Mouse (Mus musculus) megakaryocyte progenitor cell, adult 5-6 weeks (primary cell): ENCODE data around the gene Ppfia1. TPM values are rescaled to one million over a fixed set of nuclear protein-coding genes. Genes with fewer than 3 reads are reported as not detected.

Experiments
- ATAC-seq: replicated peaks from 2 replicates; pipeline ENCODE4 v1.8.0; 2016; ENCODE audit warnings: mild to moderate bottlenecking, moderate TSS enrichment, inconsistent platforms; ENCODE audit not compliant: poor library complexity
- total RNA-seq, 2 experiments: library from RNA; stranded (forward) in 1 of 2; stranded (reverse) in 1 of 2; fragments of 157-497, 149-512 nt in 1 of 2; fragments of 200-1000 nt in 1 of 2; gene quantifications; 2 replicates each; pipeline versions ENCODE4 v1.2.3 to v1.2.4; 2015 to 2017

Gene Ppfia1
- total RNA-seq, 2 experiments from 2014 or later: 29.6 to 59.0 TPM

DNA sequence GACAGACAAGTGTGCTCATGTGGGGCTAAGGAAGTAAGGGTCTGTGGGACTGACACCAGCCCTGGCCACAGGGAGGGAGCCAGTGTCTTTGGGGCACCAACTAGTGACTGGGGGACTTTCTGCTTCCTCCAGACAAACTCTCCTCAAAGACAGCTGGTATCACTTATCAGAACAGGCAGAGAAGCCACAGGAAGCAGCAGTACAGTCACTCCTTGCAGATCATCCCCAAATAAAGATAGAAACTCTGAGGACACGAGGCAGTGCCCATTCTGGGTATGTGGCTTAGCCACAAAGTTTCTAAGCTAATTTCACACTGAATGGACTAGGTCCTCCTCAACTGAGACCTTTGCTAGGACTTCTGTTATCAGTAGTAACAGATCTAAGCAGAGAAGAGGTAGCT, 60.6 kb downstream of the Ppfia1 start:
- peak; percentile 76 for ATAC-seq

DNA sequence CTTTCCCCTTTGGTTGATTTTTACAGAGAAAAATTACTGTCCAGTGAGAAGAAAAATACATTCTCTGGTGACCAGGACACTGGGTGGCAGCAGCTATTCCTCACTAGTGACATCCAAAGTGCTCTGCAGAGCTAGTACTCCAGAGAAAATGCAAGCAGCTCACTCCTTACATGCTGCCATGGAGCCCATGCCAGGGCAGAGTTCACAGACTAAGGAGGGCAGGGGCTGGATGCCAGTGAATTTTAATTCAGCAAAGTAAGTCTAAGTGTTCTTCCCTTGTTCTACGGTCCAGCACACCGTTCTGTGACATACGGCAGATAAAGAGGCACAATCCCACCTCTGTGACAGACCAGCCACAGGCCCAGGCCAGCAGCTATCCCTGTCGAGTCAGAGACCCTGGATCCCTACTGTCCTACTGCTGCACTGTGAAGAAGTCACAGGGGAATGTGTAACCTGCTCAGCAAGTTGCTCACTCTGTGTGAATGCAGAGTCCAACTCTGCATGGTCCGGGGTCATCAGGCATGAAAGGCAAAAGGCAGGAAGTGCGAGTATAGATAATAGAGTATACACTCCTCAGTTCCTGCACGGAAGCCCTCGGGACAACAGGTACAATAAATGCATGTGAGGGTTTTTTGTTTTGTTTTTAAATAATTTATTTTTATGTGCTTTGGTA, 63.2 kb downstream of the Ppfia1 start:
- no peak for ATAC-seq

DNA sequence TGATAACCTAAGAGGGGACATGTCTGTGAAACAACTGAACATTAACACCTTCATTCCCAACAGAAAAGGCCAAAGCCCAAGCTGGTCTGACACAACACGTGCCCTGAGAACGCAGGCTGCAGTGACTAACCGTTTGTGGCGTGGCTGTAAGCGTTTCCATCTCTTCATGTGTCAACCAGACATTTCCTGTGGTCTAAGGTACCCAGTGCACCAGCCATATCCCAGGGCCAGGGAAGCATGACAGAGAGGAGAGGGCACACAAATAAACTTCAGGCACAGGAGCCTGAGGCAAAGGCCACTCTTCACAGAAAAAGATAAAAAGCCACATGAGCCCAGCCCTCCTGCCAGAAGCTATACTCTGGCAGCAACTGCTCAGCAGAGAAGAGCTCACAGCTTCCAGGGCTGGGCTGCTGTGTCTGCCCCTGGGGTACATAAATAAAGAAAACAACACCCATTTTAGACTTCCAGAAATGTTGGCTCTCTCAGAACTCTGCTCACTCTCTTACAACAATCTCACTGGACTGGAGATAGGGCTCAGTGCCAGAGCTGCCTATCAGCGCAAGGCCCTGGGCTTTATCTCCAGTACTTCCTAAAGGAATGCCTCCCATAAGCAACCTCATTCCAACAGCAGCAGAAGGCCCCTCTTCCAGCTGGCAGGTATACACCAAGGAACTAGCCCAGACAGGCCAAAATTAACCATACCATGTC, 64.3 kb downstream of the Ppfia1 start:
- peak; percentile 46 for ATAC-seq

DNA sequence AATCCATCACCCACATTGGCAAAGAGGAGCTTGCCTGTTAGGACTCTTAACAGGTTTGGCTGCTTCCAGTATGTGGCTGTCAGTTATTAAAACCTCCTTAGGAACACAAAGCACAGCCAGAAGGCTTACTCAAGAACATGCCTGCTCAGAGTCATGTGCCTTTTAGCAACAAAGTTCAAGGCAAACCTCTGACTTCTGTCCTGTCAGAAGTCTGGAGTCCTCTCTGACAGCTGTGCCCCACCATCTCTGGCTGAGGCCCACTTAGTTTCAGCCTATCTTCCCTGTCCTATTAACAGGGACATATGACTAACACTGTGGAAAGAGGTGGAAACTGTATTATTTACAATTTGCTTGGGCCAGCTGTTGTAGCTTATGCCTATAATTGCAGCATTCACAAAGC, 73.2 kb downstream of the Ppfia1 start:
- ATAC-seq: no peak

DNA sequence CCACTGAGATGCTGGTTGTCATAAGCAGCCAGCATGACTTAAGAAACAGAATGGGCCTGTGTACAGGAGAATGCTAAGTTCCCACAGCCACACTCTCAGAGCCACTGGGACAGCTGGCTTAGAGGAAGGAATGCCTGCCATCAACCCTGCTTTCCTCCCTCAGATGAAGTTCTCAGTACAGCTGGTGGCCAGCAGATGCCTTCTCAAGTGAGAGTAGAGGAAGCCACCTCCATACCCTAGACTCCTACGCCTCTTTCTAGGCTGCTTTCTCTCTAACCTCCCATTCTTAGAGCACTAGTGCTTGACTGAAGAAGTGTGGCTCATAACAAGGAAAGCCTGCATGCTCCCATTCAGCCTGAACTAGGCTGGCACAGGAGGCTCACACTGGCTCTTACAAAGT, 74.0 kb downstream of the Ppfia1 start:
- no peak for ATAC-seq

DNA sequence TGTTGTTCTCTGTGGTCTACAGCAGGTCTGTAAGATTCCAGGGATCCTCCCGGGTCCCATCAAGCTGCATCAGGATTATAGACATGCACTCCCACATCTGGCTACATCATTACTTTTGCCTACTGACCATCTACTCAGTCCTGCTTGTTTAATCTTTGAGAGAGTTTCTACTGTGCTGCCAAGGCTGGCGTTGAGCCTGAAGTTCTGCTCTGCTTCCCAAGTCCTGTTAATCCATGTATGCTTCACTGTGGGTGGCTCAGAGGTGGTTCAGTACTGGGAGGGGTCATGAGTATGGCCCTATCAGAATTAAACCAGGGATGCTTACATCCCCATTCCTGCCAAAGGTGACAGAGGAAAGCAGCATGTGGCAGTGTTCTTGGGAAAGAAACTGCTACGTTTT, 77.8 kb downstream of the Ppfia1 start:
- ATAC-seq: no peak

DNA sequence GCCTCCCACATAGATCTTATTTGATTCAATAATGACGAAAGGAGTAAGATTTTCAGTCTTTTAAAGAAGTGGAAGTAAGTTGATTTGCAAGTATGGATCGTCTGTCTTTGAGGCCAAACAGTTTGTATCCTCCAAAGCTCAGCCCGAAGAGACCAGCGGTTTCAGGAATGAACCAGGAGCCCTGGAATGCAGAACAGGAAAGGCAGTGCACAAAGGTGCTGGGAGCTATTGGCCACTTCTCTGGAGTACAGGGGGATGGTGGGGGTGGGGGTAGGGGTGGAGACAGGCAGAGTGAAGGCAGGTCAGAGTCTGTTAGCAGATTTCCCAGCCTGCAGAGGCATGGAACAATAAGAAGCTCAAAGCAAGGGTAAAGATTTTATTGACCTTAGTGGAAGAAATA, 80.0 kb downstream of the Ppfia1 start:
- ATAC-seq: no peak

DNA sequence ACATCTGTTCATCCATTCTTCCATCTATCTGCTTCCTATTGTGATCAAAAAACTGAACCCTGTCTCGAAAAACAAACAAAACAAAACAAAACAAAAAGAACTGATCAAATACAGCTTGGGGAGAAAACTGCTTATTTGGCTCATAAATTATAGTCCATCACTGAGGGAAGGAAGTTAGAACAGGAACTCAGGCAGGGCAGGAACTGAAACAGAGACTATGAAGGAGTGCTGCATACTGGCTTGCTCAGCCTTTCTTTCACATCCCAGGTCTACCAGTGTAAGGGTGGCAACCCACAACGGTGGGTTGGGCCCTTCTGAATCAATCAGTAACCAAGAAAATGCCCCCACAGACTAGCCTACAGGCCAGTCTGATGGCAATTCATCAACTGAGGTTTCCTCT, 82.4 kb downstream of the Ppfia1 start:
- no peak for ATAC-seq

DNA sequence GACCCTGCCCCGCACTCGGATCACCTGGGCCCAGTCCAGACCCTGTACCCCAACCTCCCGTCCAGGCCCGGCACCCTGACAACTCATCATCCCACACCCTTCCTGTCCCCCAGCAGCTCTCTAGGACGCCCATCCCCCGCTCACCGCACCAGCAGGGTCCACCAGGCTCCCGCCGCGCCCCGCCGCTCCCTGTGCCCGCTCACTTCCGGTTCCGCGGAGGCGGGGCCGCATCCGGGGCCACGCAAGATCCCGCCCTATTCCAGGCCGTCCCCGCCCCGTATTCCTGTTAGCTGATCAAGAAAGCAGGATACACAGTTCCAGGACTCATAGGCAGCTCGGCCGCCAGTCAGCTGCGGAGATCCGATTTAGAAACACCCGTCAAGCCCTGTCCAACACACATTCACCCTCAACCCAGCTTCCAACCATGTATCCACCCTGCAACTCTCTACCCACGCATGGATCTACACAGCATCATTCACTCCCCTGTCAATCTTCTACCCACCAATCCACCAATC, 82.9 kb downstream of the Ppfia1 start, which contains the start of gene Cttn:
Gene Cttn (minus strand): TSS at position 465 of the 515 bp plus-strand sequence.
- peak; percentile 83 for ATAC-seq

DNA sequence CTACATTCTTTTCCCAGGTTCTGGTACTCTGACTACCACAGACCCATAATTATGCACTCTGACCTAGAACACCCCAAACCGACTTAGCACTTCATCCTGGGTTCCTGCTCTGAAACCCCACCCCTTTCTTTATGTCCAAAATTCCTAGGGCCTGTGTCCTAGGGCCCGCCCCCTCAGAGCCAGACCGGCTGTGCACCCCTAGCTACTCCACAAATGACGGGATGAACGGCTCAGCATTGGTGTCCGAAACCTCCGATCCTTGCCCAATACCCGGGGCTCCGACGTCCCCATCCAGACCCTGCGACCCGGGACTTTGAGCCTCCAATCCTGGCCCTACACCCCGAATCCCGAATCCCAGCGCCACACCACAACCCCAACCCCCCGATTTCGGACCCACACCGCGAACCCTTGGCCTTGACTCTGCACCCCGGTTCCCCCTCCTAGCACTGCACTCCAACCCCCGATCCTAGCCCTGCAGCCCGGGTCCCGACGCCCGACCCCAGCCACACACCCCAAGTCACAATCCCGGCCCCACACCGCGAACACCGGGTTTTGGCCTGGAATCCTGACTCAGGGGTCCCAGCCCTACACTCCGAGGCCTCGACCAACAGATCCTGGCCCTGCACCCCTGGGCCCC, 83.5 kb downstream of the Ppfia1 start:
- peak; percentile 32 for ATAC-seq

DNA sequence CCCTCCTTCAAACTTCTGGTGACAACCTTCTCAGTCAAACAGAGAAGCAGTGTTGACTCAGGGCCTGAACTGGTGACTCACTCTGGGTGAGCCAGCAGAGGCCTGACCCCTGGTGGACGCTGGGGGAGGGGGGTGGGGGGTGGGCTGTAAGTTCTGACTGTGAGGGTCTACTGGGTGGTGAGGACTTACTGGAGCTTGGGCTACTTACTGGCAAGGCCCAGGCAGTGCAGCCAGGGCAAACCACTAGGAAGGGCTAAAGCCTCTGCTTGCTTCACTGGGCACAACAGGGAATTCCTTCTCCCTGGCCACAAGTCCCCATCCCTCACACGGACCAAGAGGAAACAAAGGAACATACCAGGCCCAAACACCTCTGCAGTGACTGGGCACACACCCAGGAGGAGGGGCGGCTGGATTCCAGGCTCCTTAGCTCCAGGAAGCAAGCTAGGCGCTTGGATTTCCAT, 84.3 kb downstream of the Ppfia1 start:
- no peak for ATAC-seq

DNA sequence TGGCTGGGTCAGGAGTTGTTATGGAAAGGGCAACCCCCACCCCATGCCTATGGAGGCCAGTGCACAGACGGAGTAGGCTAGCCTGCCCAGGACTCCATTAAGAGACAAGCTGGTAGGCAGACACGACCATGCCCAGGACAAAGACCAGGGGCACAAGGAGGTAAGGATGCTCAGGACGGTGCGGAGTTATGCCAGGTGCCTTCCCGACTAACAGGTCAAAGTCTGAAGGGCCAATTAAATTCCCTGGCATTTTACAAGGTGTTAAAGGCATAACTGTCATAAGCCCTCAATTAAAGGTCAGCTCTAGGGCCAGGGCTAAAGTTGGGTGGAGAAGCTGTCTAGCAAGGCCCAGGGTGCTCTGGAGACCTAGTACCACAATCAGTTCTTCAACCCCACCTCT, 84.8 kb downstream of the Ppfia1 start:
- no peak for ATAC-seq

DNA sequence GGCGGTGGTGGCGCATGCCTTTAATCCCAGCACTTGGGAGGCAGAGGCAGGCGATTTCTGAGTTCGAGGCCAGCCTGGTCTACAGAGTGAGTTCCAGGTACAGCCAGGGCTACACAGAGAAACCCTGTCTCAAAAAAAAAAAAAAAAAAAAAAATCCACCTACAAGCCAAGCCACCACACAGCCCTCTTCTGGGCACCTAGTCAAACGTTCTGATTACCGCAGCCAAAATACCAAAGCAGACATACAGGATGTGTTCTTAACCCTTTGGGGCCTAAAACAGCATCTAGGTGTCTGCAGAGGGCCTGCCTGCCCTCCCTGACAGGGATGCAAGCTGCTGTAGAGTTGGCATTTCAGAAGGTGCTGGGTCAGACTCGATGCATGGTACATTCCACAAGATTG, 91.0 kb downstream of the Ppfia1 start:
- ATAC-seq: no peak

DNA sequence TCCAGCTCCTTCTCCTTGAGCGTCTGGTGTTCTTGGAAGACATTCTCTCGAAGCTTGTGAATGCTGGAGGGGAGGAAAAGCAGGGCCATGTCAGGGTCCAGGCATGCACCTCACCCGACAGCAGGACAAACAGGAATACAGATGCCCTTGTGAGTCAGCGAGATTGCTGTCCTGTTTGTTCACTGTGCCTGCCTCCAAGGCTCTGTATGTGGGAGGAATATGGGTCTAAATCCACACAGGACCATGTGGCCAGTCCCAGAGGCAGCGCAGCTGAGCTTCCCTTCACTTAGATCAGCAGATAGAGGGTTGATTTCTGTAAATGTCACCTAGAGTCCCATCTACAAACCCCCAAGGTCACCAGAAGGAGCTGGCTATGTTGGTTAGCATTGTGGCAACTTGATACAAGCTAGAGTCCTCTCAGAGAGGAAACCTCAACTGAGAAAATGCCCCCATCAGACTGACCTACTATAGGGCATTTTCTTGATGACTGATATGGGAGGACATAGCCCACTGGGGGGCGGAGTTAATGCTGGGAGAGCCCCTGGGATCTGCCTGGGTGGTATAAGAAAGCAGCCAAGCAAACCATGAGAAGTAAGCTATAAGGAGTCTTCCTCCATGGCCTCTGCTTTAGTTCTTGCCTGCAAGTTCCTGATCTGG, 92.2 kb downstream of the Ppfia1 start:
- ATAC-seq: no peak

DNA sequence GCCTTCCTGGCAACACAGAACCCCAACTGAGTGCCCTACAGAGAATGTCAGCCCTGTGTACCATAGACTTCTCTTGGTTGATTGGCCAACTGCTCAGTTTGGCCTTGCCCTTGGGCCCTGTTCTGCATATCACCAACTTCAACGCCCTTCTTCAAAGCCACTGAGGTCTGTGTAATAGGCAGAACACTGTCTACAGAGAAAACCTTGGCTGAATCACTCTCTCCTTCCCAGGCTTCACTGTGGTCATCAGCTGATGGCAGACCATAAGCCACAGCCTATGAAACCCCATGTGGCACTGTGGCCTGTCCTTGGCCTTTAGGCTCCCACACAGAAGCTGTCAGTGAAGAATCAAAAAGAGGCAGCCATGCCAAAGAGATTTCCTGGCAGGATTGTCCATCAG, 94.6 kb downstream of the Ppfia1 start:
- ATAC-seq: no peak

DNA sequence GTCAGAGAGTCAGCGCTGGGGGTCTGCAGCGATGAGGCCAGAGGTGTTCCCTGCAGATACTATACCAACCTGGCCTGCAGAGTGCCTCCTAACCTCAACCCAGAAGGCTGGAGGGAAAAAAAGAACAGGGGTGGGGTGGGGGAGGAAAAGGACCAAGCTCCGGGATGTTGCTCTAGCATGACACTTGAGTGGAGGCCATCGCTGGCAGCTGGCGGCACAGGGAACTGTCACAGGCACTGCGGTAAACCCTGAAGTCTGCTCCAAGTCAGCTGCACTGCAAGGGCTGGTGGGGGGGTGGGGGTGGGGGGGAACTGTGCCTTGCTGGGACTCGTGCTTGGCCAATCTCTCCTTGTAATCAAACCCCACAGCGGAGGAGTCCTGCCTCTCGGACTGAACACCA, 102.9 kb downstream of the Ppfia1 start:
- ATAC-seq: no peak

DNA sequence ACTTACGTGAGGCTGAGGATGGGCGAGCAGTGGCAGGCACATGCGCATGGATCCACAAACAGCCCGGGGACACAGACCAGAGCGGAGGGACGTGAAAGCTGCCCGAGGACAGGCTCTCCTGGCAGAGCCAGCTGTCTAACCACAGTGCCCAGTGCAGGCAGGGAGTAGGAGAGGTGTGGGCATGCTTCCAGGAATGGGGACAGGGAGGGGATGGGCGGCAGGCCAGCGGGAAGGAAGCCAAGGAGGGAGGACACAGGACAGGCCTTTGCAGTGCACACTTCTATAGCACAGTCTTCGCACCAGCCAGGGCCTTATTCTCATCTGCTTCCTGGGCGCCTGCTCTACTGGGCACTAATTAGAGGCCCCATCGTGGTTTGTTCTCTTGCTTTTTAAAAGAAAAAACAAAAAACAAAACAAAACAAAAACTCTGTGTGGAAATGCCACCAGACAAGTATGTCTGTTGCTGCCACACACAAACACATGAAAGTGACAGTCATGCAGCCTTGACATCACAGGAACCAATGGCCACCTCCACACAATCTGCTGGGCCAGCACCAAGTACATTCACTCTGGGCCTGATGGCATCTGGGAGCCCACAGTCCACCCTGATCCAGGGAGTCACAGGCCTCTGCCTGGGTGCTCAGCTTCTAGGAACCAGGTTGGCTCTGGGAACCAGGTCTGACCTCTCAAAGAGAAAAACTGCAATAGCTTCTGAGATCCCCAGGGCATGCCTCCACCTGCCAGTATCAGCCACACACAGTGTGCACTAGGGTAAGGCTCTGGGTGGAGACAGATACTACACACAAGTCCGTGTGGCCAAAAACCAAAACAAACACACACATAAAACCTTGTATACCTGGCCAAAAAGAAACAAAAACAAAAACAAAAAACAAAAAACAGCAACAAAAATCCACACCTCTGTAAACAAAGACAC, 103.6 kb downstream of the Ppfia1 start:
- no peak for ATAC-seq

DNA sequence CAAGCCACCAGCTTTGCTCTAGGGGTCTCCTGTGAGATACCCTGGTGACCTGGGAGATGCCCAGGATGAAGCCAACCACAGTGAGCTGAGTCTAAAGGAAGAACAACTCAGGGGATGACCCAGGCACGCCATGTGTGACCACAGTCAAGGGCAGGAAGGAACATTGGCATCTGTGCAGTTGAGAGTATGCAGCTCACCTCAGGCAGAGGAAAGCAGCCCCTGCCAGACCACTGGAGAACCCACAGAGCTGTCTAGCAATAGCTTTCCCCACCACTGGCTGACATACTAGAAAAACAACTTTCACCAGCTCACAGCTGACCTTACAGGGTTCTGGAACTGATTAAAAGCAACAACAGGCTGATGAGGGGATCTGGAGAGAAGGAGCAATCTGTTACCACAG, 105.3 kb downstream of the Ppfia1 start:
- ATAC-seq: peak; percentile 17; the same call in 1 of the 2 replicates

DNA sequence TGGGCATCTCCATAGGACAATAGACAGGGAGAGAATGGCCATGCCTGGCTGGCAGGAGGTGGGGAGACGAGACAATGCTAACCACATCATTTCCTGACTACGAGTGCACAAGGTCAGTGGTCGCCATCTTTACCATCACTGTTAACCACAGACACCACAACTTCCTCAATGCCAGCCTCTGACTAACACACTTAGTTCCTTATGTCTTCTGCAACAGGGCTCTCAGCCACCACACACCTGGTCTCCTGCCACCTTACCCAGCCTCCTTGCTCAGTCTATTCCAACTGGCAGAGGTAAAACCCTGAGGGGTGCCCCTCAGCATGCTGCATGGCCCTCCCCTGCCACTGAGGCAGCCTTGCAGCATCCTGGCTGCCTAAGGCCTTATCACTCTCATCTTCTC, 106.4 kb downstream of the Ppfia1 start:
- peak; percentile 85 for ATAC-seq

DNA sequence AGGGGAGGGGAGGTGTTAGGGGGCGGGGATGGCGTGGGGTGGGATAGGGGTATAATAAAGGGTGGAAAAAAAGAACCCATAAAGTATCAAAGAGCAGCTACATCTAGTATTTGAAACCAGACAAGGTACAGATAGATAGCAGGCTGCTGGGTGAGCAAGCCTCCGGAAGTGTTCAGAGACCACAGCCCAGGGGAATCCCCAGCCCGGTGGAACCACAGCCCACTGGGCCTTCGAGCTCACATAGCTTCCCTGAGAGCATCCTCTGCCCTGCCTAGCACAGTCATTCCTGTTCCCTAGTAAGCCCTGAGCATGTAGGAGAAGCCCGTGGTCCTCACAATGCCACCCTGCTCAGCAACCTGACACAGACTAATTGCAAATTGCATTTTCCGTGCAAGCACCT, 108.7 kb downstream of the Ppfia1 start:
- 0 out of 2 replicates have a peak, but pooled peaks have one; percentile 20 for ATAC-seq
